13 mouse cellular contexts compared by ENCODE assay signal in genomic region chr5:125337012-125337411, GRCm38 (mm10). TPM values are rescaled to one million over a fixed set of nuclear protein-coding genes. Genes with fewer than 3 reads are reported as not detected.
DNase-seq lines count a peak whose midpoint lies in the region; ATAC-seq and TF ChIP-seq lines count a peak whose summit lies in the region.
"Had no signal": no experiment of that assay in that cellular context is flagged by ENCODE, and none has a peak within 500 bp of the region (broad histone marks: within the 10 kb centered on the region; RNA-seq: fewer than 3 reads in every experiment).

No protein-coding gene starts in this region.

- H3K4me3 ChIP-seq in kidney, postnatal 0 days (replicated peaks; ENCODE audit: low read depth, low read length) = no peak overlapping the region
- no peak overlapping the region for H3K4me3 ChIP-seq in kidney, adult 2 months (ENCODE audit: insufficient read depth, low read depth, low read length)
- no peak overlapping the region for H3K4me3 ChIP-seq in heart, postnatal 0 days (ENCODE audit: low read depth, low read length)
- no peak overlapping the region for H3K4me3 ChIP-seq in embryonic facial prominence, embryonic 10.5 days

- TF ChIP-seq POLR2A in kidney, adult 2 months (IDR thresholded peaks at IDR 0.05; ENCODE audit: low read depth, low read length) = no peak

- H3K27ac ChIP-seq in kidney, postnatal 0 days = peak overlapping the region; percentile 56; the same call in 1 of the 2 replicates
- H3K27ac ChIP-seq in kidney, adult 2 months (ENCODE audit: insufficient read depth, low read depth, low read length) = no peak overlapping the region
- H3K27ac ChIP-seq in heart, postnatal 0 days (ENCODE audit: low read depth) = peak overlapping the region; percentile 18; the same call in 1 of the 2 replicates
- H3K27ac ChIP-seq in embryonic facial prominence, embryonic 10.5 days (replicated peaks) = no peak overlapping the region
- H3K27ac ChIP-seq: hindbrain, embryonic 14.5 days had no signal

- H3K27me3 ChIP-seq in kidney, postnatal 0 days (ENCODE audit: insufficient read depth, low read length) = no peaks in the 10 kb centered on the region
- no peaks in the 10 kb centered on the region for H3K27me3 ChIP-seq in kidney, adult 2 months (replicated peaks; ENCODE audit: control insufficient read depth, insufficient read depth, low read length)
- no peaks in the 10 kb centered on the region for H3K27me3 ChIP-seq in heart, postnatal 0 days (ENCODE audit: control insufficient read depth, insufficient read depth, low read length)
- H3K27me3 ChIP-seq in embryonic facial prominence, embryonic 10.5 days (replicated peaks; ENCODE audit: low read depth, poor library complexity, severe bottlenecking) = peaks cover 6% of the 10 kb centered on the region; the same call in 1 of the 2 replicates

- peaks cover 16% of the 10 kb centered on the region; the same call in 1 of the 2 replicates for H3K4me1 ChIP-seq in kidney, postnatal 0 days (replicated peaks; ENCODE audit: insufficient read depth, low read length)
- H3K4me1 ChIP-seq in kidney, adult 2 months (ENCODE audit: control insufficient read depth, insufficient read depth, low read length) = 0 out of 2 replicates have a peak, but pooled peaks cover 3% of the 10 kb centered on the region
- peaks cover 41% of the 10 kb centered on the region for H3K4me1 ChIP-seq in heart, postnatal 0 days (ENCODE audit: control insufficient read depth, insufficient read depth)
- H3K4me1 ChIP-seq in embryonic facial prominence, embryonic 10.5 days = peaks cover 55% of the 10 kb centered on the region

- 45% methylated on average over 9 of the region's 9 CpGs for whole genome bisulfite sequencing in kidney, postnatal 0 days
- 58% methylated on average over 9 of the region's 9 CpGs for WGBS in kidney, adult 2 months
- WGBS in heart, postnatal 0 days = 34% methylated on average over 9 of the region's 9 CpGs
- 50% methylated on average over 9 of the region's 9 CpGs for WGBS in embryonic facial prominence, embryonic 10.5 days

- TF ChIP-seq EP300 in heart, postnatal 0 days (IDR thresholded peaks at IDR 0.05; ENCODE audit: low read depth) = no peak

- no peaks in the 10 kb centered on the region for H3K36me3 ChIP-seq in kidney, postnatal 0 days (ENCODE audit: insufficient read depth, low read length)
- no peaks in the 10 kb centered on the region for H3K36me3 ChIP-seq in kidney, adult 2 months (ENCODE audit: control insufficient read depth, insufficient read depth, low read length)
- no peaks in the 10 kb centered on the region for H3K36me3 ChIP-seq in heart, postnatal 0 days (replicated peaks; ENCODE audit: control insufficient read depth, insufficient read depth, low read length)
- H3K36me3 ChIP-seq in embryonic facial prominence, embryonic 10.5 days (replicated peaks) = peaks cover 9% of the 10 kb centered on the region; the same call in 1 of the 2 replicates

- no peak for TF ChIP-seq CTCF in kidney, postnatal 0 days (IDR thresholded peaks at IDR 0.05; ENCODE audit: low read depth)
- no peak for TF ChIP-seq CTCF in kidney, adult 2 months (conservative IDR thresholded peaks at IDR 0.05; ENCODE audit: insufficient read depth, insufficient read length, low read depth, low read length)
- TF ChIP-seq CTCF in heart, postnatal 0 days (IDR thresholded peaks at IDR 0.05; ENCODE audit: low read depth) = no peak

- peak; percentile 34 to 76 for DNase-seq in adrenal gland, adult (ENCODE audit: inconsistent age in 2 of 2, low spot score in 1 of 2)
- DNase-seq in adrenal gland, postnatal 4 days (ENCODE audit: low spot score in 2 of 2) = no peak
- DNase-seq in kidney, postnatal 0 days (ENCODE audit: low spot score) = no peak
- DNase-seq in kidney, adult 2 months = no peak
- DNase-seq in heart, postnatal 0 days (ENCODE audit: low spot score) = peak; percentile 8
- DNase-seq in frontal cortex, postnatal 25 days (ENCODE audit: low spot score in 2 of 2) = no peak
- DNase-seq in embryonic facial prominence, embryonic 10.5 days (ENCODE audit: low spot score) = no peak
- DNase-seq: forebrain, postnatal 0 days; kidney, postnatal 36 days; left cerebral cortex, postnatal 4 days; right cerebral cortex, postnatal 4 days had no signal

- H3K9ac ChIP-seq in kidney, postnatal 0 days (ENCODE audit: low read depth, low read length) = no peak overlapping the region
- H3K9ac ChIP-seq in heart, postnatal 0 days (replicated peaks; ENCODE audit: low read depth, low read length) = no peak overlapping the region
- H3K9ac ChIP-seq: forebrain, postnatal 0 days; hindbrain, embryonic 14.5 days had no signal

- H3K9me3 ChIP-seq in kidney, postnatal 0 days (replicated peaks; ENCODE audit: low read length) = no peaks in the 10 kb centered on the region
- no peaks in the 10 kb centered on the region for H3K9me3 ChIP-seq in heart, postnatal 0 days (replicated peaks; ENCODE audit: control insufficient read depth, low read length)
- no peaks in the 10 kb centered on the region for H3K9me3 ChIP-seq in embryonic facial prominence, embryonic 10.5 days

- no peak overlapping the region for H3K4me2 ChIP-seq in kidney, postnatal 0 days (ENCODE audit: low read length)
- no peak overlapping the region for H3K4me2 ChIP-seq in heart, postnatal 0 days (ENCODE audit: low read depth, low read length)
- H3K4me2 ChIP-seq: hindbrain, embryonic 14.5 days had no signal

- ATAC-seq in kidney, postnatal 0 days (replicated peaks; ENCODE audit: low FRiP score, low read depth) = no peak
- no peak for ATAC-seq in heart, postnatal 0 days (ENCODE audit: insufficient read depth, low read depth)
- peak; percentile 12 for ATAC-seq in megakaryocyte progenitor cell, adult 5-6 weeks (replicated peaks; ENCODE audit: poor library complexity)
- ATAC-seq: forebrain, postnatal 0 days had no signal

RNA-seq across cellular contexts. Expression of gene Scarb1, which starts 3.9 kb away (rescaled TPM):
- total RNA-seq in adrenal gland, postnatal 4 days (2021) = 100 to 1,000 TPM; 582 to 655 TPM
- polyA plus RNA-seq in kidney, postnatal 0 days (2015; fragmentation: Nextera tagmentation; extraction: Ambion mirVana) = 49.0 and 51.3 TPM in 2 replicates
- 35.5 and 42.8 TPM in 2 replicates for polyA plus RNA-seq in kidney, adult 2 months (2012; rRNA removed)
- 79.8 and 84.2 TPM in 2 replicates for total RNA-seq in heart, postnatal 0 days (2014; rRNA removed; ENCODE audit: low replicate concordance)
- 53.7 and 58.2 TPM in 2 replicates for polyA plus RNA-seq in heart, postnatal 0 days (2015; fragmentation: Nextera tagmentation; extraction: Ambion mirVana)
- 58.9 and 60.4 TPM in 2 replicates for total RNA-seq in megakaryocyte progenitor cell, adult 5-6 weeks (2015)
- total RNA-seq in megakaryocyte progenitor cell, adult 5-6 weeks (2017) = 52.3 and 59.6 TPM in 2 replicates
- polyA plus RNA-seq in embryonic facial prominence, embryonic 10.5 days (2016; fragmentation: Nextera tagmentation; extraction: Ambion mirVana) = 43.2 and 47.3 TPM in 2 replicates

RNA-seq across cellular contexts. Expression of gene Gm10382, which starts 52.1 kb away (rescaled TPM):
- total RNA-seq in adrenal gland, postnatal 4 days (2021) = under 1 TPM in 1 of 2 experiments, not detected in 1; 0.25 TPM
- polyA plus RNA-seq in kidney, postnatal 0 days (2015; fragmentation: Nextera tagmentation; extraction: Ambion mirVana) = 0.40 and 0.74 TPM in 2 replicates
- 0.33 and 0.58 TPM in 2 replicates for polyA plus RNA-seq in kidney, adult 2 months (2012; rRNA removed)
- total RNA-seq in heart, postnatal 0 days (2014; rRNA removed; ENCODE audit: low replicate concordance) = not detected in 2 replicates
- polyA plus RNA-seq in heart, postnatal 0 days (2015; fragmentation: Nextera tagmentation; extraction: Ambion mirVana) = 0.32 and 0.78 TPM in 2 replicates
- not detected in 2 replicates for total RNA-seq in megakaryocyte progenitor cell, adult 5-6 weeks (2015)
- 0.91 and 1.3 TPM in 2 replicates for total RNA-seq in megakaryocyte progenitor cell, adult 5-6 weeks (2017)
- 0.53 and 0.60 TPM in 2 replicates for polyA plus RNA-seq in embryonic facial prominence, embryonic 10.5 days (2016; fragmentation: Nextera tagmentation; extraction: Ambion mirVana)

RNA-seq across cellular contexts. Expression of gene Ubc, which starts 53.0 kb away (rescaled TPM):
- 1,000 to 10,000 TPM; 1,138 to 1,334 TPM for total RNA-seq in adrenal gland, postnatal 4 days (2021)
- 702 and 872 TPM in 2 replicates for polyA plus RNA-seq in kidney, postnatal 0 days (2015; fragmentation: Nextera tagmentation; extraction: Ambion mirVana)
- polyA plus RNA-seq in kidney, adult 2 months (2012; rRNA removed) = 1,123 and 1,352 TPM in 2 replicates
- total RNA-seq in heart, postnatal 0 days (2014; rRNA removed; ENCODE audit: low replicate concordance) = 889 and 1,003 TPM in 2 replicates
- 742 and 892 TPM in 2 replicates for polyA plus RNA-seq in heart, postnatal 0 days (2015; fragmentation: Nextera tagmentation; extraction: Ambion mirVana)
- total RNA-seq in megakaryocyte progenitor cell, adult 5-6 weeks (2015) = 172 and 201 TPM in 2 replicates
- 204 and 293 TPM in 2 replicates for total RNA-seq in megakaryocyte progenitor cell, adult 5-6 weeks (2017)
- polyA plus RNA-seq in embryonic facial prominence, embryonic 10.5 days (2016; fragmentation: Nextera tagmentation; extraction: Ambion mirVana) = 957 and 988 TPM in 2 replicates

Comparison
In these comparisons a context has a peak if more than half of its experiments do, and no peak if none do; other contexts are left out.
1. DNase-seq: peak in adrenal gland, adult (2 of 2) and heart, postnatal 0 days (single experiment); none in adrenal gland, postnatal 4 days (0 of 2), kidney, postnatal 0 days (single experiment), kidney, adult 2 months (single experiment), frontal cortex, postnatal 25 days (0 of 2) and embryonic facial prominence, embryonic 10.5 days (single experiment).
2. H3K27ac ChIP-seq: peak in kidney, postnatal 0 days (single experiment) and heart, postnatal 0 days (single experiment); none in kidney, adult 2 months (single experiment) and embryonic facial prominence, embryonic 10.5 days (single experiment).